Comparison of ENCODE assay signal across 21 mouse cellular contexts in genomic region chr5:80038876-80039275, GRCm38 (mm10).
DNase-seq lines count a peak whose midpoint lies in the region; ATAC-seq and TF ChIP-seq lines count a peak whose summit lies in the region.
"Had no signal": no experiment of that assay in that cellular context is flagged by ENCODE, and none has a peak within 500 bp of the region (broad histone marks: within the 10 kb centered on the region; RNA-seq: fewer than 3 reads in every experiment).

No protein-coding gene starts in this region.

- no peaks in the 10 kb centered on the region for H3K4me1 ChIP-seq in kidney, embryonic 14.5 days (ENCODE audit: control insufficient read depth, insufficient read depth, low read length)
- H3K4me1 ChIP-seq: embryonic facial prominence, embryonic 13.5 days; intestine, embryonic 15.5 days; limb, embryonic 13.5 days had no signal

- WGBS in kidney, embryonic 14.5 days: 41% methylated on average over 4 of the region's 4 CpGs

- H3K36me3 ChIP-seq in kidney, embryonic 14.5 days (ENCODE audit: control insufficient read depth, insufficient read depth, low read length): no peaks in the 10 kb centered on the region
- H3K36me3 ChIP-seq: embryonic facial prominence, embryonic 13.5 days; hindbrain, embryonic 13.5 days; intestine, embryonic 15.5 days; limb, embryonic 13.5 days had no signal

- ATAC-seq in kidney, embryonic 14.5 days (ENCODE audit: low FRiP score, low TSS enrichment): peak; percentile 64; the same call in 1 of the 2 replicates
- ATAC-seq: intestine, embryonic 15.5 days had no signal

- TF ChIP-seq CTCF in left cerebral cortex, adult 2 months (IDR thresholded peaks at IDR 0.05): no peak

- H3K9me3 ChIP-seq in kidney, embryonic 14.5 days (ENCODE audit: control insufficient read depth, low read length): no peaks in the 10 kb centered on the region
- H3K9me3 ChIP-seq: embryonic facial prominence, embryonic 13.5 days; hindbrain, embryonic 13.5 days; intestine, embryonic 15.5 days; limb, embryonic 13.5 days had no signal

- intact Hi-C loops in left cerebral cortex, postnatal 4 days (cut with DNase I): no loop called here
- intact Hi-C loops in left cerebral cortex, adult 2 months (cut with DNase I): loop anchor here (1.0 to 10.0 kb wide), 2 partner anchors 745 to 1454 kb away; no protein-coding TSS in a partner anchor

- H3K4me3 ChIP-seq in kidney, embryonic 14.5 days (ENCODE audit: low read length): no peak overlapping the region
- no peak overlapping the region for H3K4me3 ChIP-seq in left cerebral cortex, adult 2 months
- H3K4me3 ChIP-seq: embryonic facial prominence, embryonic 13.5 days; hindbrain, embryonic 13.5 days; intestine, embryonic 15.5 days; limb, embryonic 13.5 days; myocyte had no signal

- no peak overlapping the region for H3K27ac ChIP-seq in kidney, embryonic 14.5 days (ENCODE audit: low read depth, low read length)
- peak overlapping the region; percentile 12; the same call in 1 of the 2 replicates for H3K27ac ChIP-seq in left cerebral cortex, adult 2 months
- H3K27ac ChIP-seq: embryonic facial prominence, embryonic 13.5 days; hindbrain, embryonic 13.5 days; intestine, embryonic 15.5 days; limb, embryonic 13.5 days; liver, embryonic 14.5 days had no signal

- no peak for DNase-seq in kidney, adult 18-20 months
- peak; percentile 51 for DNase-seq in left cerebral cortex, adult 11 months (ENCODE audit: low spot score)
- DNase-seq in left cerebral cortex, postnatal 4 days: no peak
- DNase-seq in left cerebral cortex, adult 2 months (ENCODE audit: extremely low spot score in 1 of 2, low spot score in 2 of 2): peak; percentile 32 to 38
- peak; percentile 43 for DNase-seq in right cerebral cortex, postnatal 25 days
- DNase-seq in adrenal gland, adult 2 months: no peak
- DNase-seq in cerebellum, adult 11-12 months: no peak
- DNase-seq: adrenal gland, postnatal 10 days; cerebellum, adult 8-10 months; gastrocnemius, postnatal 36 days; kidney, postnatal 4 days; lung, postnatal 10 days; thymus, adult 18-20 months had no signal

- no peaks in the 10 kb centered on the region for H3K27me3 ChIP-seq in kidney, embryonic 14.5 days (ENCODE audit: control insufficient read depth, insufficient read depth, low read length)
- H3K27me3 ChIP-seq: CH12.LX; embryonic facial prominence, embryonic 13.5 days; hindbrain, embryonic 13.5 days; intestine, embryonic 15.5 days; limb, embryonic 13.5 days had no signal

- no peak overlapping the region for H3K4me2 ChIP-seq in kidney, embryonic 14.5 days (replicated peaks; ENCODE audit: low read depth, low read length)
- H3K4me2 ChIP-seq: embryonic facial prominence, embryonic 13.5 days; hindbrain, embryonic 13.5 days; intestine, embryonic 15.5 days; limb, embryonic 13.5 days had no signal

- H3K9ac ChIP-seq in kidney, embryonic 14.5 days (ENCODE audit: low read depth, low read length): no peak overlapping the region
- H3K9ac ChIP-seq: embryonic facial prominence, embryonic 13.5 days; hindbrain, embryonic 13.5 days; intestine, embryonic 15.5 days; limb, embryonic 13.5 days; liver, embryonic 14.5 days had no signal

Comparison
In these comparisons a context has a peak if more than half of its experiments do, and no peak if none do; other contexts are left out.
1. DNase-seq: peak in left cerebral cortex, adult 11 months (single experiment), left cerebral cortex, adult 2 months (2 of 2) and right cerebral cortex, postnatal 25 days (single experiment); none in kidney, adult 18-20 months (single experiment), left cerebral cortex, postnatal 4 days (single experiment), adrenal gland, adult 2 months (single experiment) and cerebellum, adult 11-12 months (single experiment).